Mouse (Mus musculus) kidney, adult 2 months (tissue): ENCODE results near the gene Nt5dc2.

ENCODE experiments used
- CTCF ChIP-seq: fragments of 200-500 bp; conservative IDR thresholded peaks from 2 replicates; pipeline ENCODE4 v1.5.1; 2011; ENCODE audit warnings: low read depth, mild to moderate bottlenecking, control low read depth, low read length, moderate library complexity, mixed read lengths; ENCODE audit not compliant: insufficient read depth, insufficient read length
- POLR2A ChIP-seq: fragments of 200-500 bp; IDR thresholded peaks from one replicate; pipeline ENCODE4 v1.6.1; 2011; ENCODE audit warnings: low read depth, low read length, control low read depth

DNA sequence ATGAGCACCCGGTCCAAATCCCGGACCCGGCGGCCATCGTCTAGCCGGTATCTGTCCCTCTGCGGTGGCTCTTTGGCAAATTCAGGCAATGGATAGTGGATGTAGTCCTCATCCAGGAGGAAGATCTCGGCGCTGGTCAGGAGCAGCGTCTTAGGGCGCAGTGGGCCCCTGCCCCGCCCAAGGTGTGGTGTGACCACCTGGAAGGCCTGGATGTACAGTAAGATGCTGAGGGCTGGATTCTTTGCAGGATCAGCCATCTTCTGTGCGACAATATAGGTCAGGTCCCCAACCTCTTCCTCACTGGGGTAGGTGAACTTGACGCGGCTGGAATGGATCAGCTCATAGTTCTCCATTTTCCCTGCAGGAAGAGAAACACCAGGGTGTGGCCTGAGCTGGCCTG, 41.0 kb downstream of the Nt5dc2 start:
- TF ChIP-seq POLR2A: no peak
- TF ChIP-seq CTCF: no peak
